ENCODE assay signal across 22 mouse cellular contexts in genomic region chr10:122827719-122828414, GRCm38 (mm10).
DNase-seq lines count a peak whose midpoint lies in the region; ATAC-seq and TF ChIP-seq lines count a peak whose summit lies in the region.
"Had no signal": no experiment of that assay in that cellular context is flagged by ENCODE, and none has a peak within 500 bp of the region (broad histone marks: within the 10 kb centered on the region; RNA-seq: fewer than 3 reads in every experiment).

No protein-coding gene starts in this region.

- peaks cover 7% of the 10 kb centered on the region for H3K4me1 ChIP-seq in heart, embryonic 11.5 days (ENCODE audit: control insufficient read depth, insufficient read depth, low read length)
- peaks cover 21% of the 10 kb centered on the region for H3K4me1 ChIP-seq in heart, embryonic 12.5 days (replicated peaks)
- peaks cover 15% of the 10 kb centered on the region for H3K4me1 ChIP-seq in hindbrain, embryonic 10.5 days (replicated peaks)
- no peaks in the 10 kb centered on the region for H3K4me1 ChIP-seq in hindbrain, embryonic 16.5 days (ENCODE audit: control insufficient read depth, insufficient read depth, low read depth, low read length)
- peaks cover 29% of the 10 kb centered on the region for H3K4me1 ChIP-seq in limb, embryonic 13.5 days
- H3K4me1 ChIP-seq: liver, embryonic 13.5 days; midbrain, embryonic 12.5 days had no signal

- H3K9ac ChIP-seq in heart, embryonic 11.5 days (ENCODE audit: low read depth, low read length), result no peak overlapping the region
- H3K9ac ChIP-seq in heart, embryonic 12.5 days, result no peak overlapping the region
- no peak overlapping the region for H3K9ac ChIP-seq in hindbrain, embryonic 16.5 days (ENCODE audit: low read depth, low read length)
- H3K9ac ChIP-seq in limb, embryonic 13.5 days, result no peak overlapping the region
- H3K9ac ChIP-seq: forebrain, embryonic 12.5 days; liver, embryonic 13.5 days; lung, embryonic 14.5 days; midbrain, embryonic 12.5 days had no signal

- POLR2A ChIA-PET in Patski (lab: Charles Lee), result interaction anchor here (1.6 to 2.1 kb wide), 3 partner anchors 14 to 157 kb away, joined by 5 to 7 read pairs (median 6); no protein-coding TSS in a partner anchor

- 68% methylated on average over 12 of the region's 12 CpGs for WGBS in heart, embryonic 11.5 days (ENCODE audit: insufficient replicate concordance)
- 64% methylated on average over 12 of the region's 12 CpGs for WGBS in heart, embryonic 12.5 days
- WGBS in hindbrain, embryonic 10.5 days, result 36% methylated on average over 12 of the region's 12 CpGs
- 40% methylated on average over 12 of the region's 12 CpGs for WGBS in hindbrain, embryonic 16.5 days
- 71% methylated on average over 12 of the region's 12 CpGs for WGBS in limb, embryonic 13.5 days

- CTCF ChIA-PET in Patski (lab: Charles Lee), result interaction anchor here (1.1 to 2.5 kb wide), 8 partner anchors 13 to 44 kb away, joined by 3 to 10 read pairs (median 6); no protein-coding TSS in a partner anchor

- H3K9me3 ChIP-seq in heart, embryonic 11.5 days (replicated peaks; ENCODE audit: control insufficient read depth, low read length), result 0 out of 2 replicates have a peak, but pooled peaks cover 3% of the 10 kb centered on the region
- H3K9me3 ChIP-seq in heart, embryonic 12.5 days (replicated peaks), result peaks cover 7% of the 10 kb centered on the region; the same call in 1 of the 2 replicates
- H3K9me3 ChIP-seq in hindbrain, embryonic 10.5 days, result no peaks in the 10 kb centered on the region
- H3K9me3 ChIP-seq in hindbrain, embryonic 16.5 days (ENCODE audit: control insufficient read depth, low read length), result no peaks in the 10 kb centered on the region
- H3K9me3 ChIP-seq in limb, embryonic 13.5 days, result no peaks in the 10 kb centered on the region
- H3K9me3 ChIP-seq: forebrain, embryonic 12.5 days; liver, embryonic 13.5 days; midbrain, embryonic 12.5 days had no signal

- H3K36me3 ChIP-seq in heart, embryonic 11.5 days (ENCODE audit: control insufficient read depth, insufficient read depth, low read length), result no peaks in the 10 kb centered on the region
- no peaks in the 10 kb centered on the region for H3K36me3 ChIP-seq in heart, embryonic 12.5 days
- H3K36me3 ChIP-seq in hindbrain, embryonic 10.5 days, result no peaks in the 10 kb centered on the region
- H3K36me3 ChIP-seq in hindbrain, embryonic 16.5 days (ENCODE audit: control insufficient read depth, insufficient read depth, low read length), result no peaks in the 10 kb centered on the region
- no peaks in the 10 kb centered on the region for H3K36me3 ChIP-seq in limb, embryonic 13.5 days
- H3K36me3 ChIP-seq: forebrain, embryonic 12.5 days; G1E; liver, embryonic 13.5 days; midbrain, embryonic 12.5 days had no signal

- no peak for TF ChIP-seq CTCF in Patski (IDR thresholded peaks at IDR 0.05)

- no peaks in the 10 kb centered on the region for H3K27me3 ChIP-seq in heart, embryonic 11.5 days (ENCODE audit: control insufficient read depth, insufficient read depth, low read length)
- no peaks in the 10 kb centered on the region for H3K27me3 ChIP-seq in heart, embryonic 12.5 days (replicated peaks)
- H3K27me3 ChIP-seq in hindbrain, embryonic 10.5 days (ENCODE audit: insufficient read depth, poor library complexity, severe bottlenecking), result no peaks in the 10 kb centered on the region
- H3K27me3 ChIP-seq in hindbrain, embryonic 16.5 days (replicated peaks; ENCODE audit: control insufficient read depth, insufficient read depth, low read length), result no peaks in the 10 kb centered on the region
- H3K27me3 ChIP-seq in Patski, result no peaks in the 10 kb centered on the region
- H3K27me3 ChIP-seq in limb, embryonic 13.5 days, result no peaks in the 10 kb centered on the region
- H3K27me3 ChIP-seq: CH12.LX; forebrain, embryonic 12.5 days; liver, embryonic 13.5 days; midbrain, embryonic 12.5 days had no signal

- DNase-seq in hindbrain, embryonic 10.5 days (ENCODE audit: low spot score), result peak; percentile 38
- no peak for DNase-seq in Patski (ENCODE audit: low read depth, low spot score)
- no peak for DNase-seq in adrenal gland, postnatal 36 days
- no peak for DNase-seq in spleen, postnatal 4 days (ENCODE audit: low spot score in 2 of 2)
- DNase-seq: adrenal gland, postnatal 14 days; B cell, adult 2 months; cerebellum, adult 9-10 months; gastrocnemius, postnatal 25 days; heart, postnatal 36 days; layer of hippocampus, adult 9-11 months; liver, embryonic 13.5 days; lung, embryonic 14.5 days had no signal

- in situ Hi-C loops in Patski (cut with MboI; ENCODE audit: low pct_unique_long_range_greater_than_20kb), result no loop called here

- H3K4me3 ChIP-seq in heart, embryonic 11.5 days (ENCODE audit: low read depth, low read length), result no peak overlapping the region
- H3K4me3 ChIP-seq in heart, embryonic 12.5 days, result no peak overlapping the region
- H3K4me3 ChIP-seq in hindbrain, embryonic 10.5 days, result no peak overlapping the region
- no peak overlapping the region for H3K4me3 ChIP-seq in hindbrain, embryonic 16.5 days (ENCODE audit: low read length)
- no peak overlapping the region for H3K4me3 ChIP-seq in limb, embryonic 13.5 days
- H3K4me3 ChIP-seq: forebrain, embryonic 12.5 days; left cerebral cortex, adult 2 months; liver, embryonic 13.5 days; midbrain, embryonic 12.5 days had no signal

- H3K4me2 ChIP-seq in heart, embryonic 11.5 days, result no peak overlapping the region
- no peak overlapping the region for H3K4me2 ChIP-seq in heart, embryonic 12.5 days
- no peak overlapping the region for H3K4me2 ChIP-seq in hindbrain, embryonic 16.5 days (ENCODE audit: low read length)
- no peak overlapping the region for H3K4me2 ChIP-seq in limb, embryonic 13.5 days (replicated peaks)
- H3K4me2 ChIP-seq: forebrain, embryonic 12.5 days; liver, embryonic 13.5 days; lung, embryonic 14.5 days; midbrain, embryonic 12.5 days had no signal

- 0 out of 2 replicates have a peak, but pooled peaks have one; percentile 39 for ATAC-seq in heart, embryonic 11.5 days (replicated peaks; ENCODE audit: insufficient number of reproducible peaks, low FRiP score, low TSS enrichment)
- ATAC-seq in heart, embryonic 12.5 days (ENCODE audit: insufficient number of reproducible peaks, low FRiP score), result no peak
- no peak for ATAC-seq in hindbrain, embryonic 16.5 days
- peak; percentile 45 for ATAC-seq in Patski
- peak; percentile 65; the same call in 1 of the 2 replicates for ATAC-seq in limb, embryonic 13.5 days (ENCODE audit: low FRiP score, low read depth)

- no peak overlapping the region for H3K27ac ChIP-seq in heart, embryonic 11.5 days (ENCODE audit: low read depth, low read length)
- no peak overlapping the region for H3K27ac ChIP-seq in heart, embryonic 12.5 days (ENCODE audit: poor library complexity, severe bottlenecking)
- H3K27ac ChIP-seq in hindbrain, embryonic 10.5 days, result no peak overlapping the region
- H3K27ac ChIP-seq in hindbrain, embryonic 16.5 days (ENCODE audit: low read depth, low read length), result no peak overlapping the region
- no peak overlapping the region for H3K27ac ChIP-seq in limb, embryonic 13.5 days
- H3K27ac ChIP-seq: forebrain, embryonic 12.5 days; kidney, postnatal 0 days; left cerebral cortex, adult 2 months; liver, embryonic 13.5 days; midbrain, embryonic 12.5 days had no signal

Comparison
In these comparisons a context has a peak if more than half of its experiments do, and no peak if none do; other contexts are left out.
1. ATAC-seq: peak in heart, embryonic 11.5 days (single experiment), Patski (single experiment) and limb, embryonic 13.5 days (single experiment); none in heart, embryonic 12.5 days (single experiment) and hindbrain, embryonic 16.5 days (single experiment).